In genomic region chr2:152775357-152775756, GRCm38 (mm10) we compare ENCODE assay signal across 14 mouse cellular contexts. TPM values are rescaled to one million over a fixed set of nuclear protein-coding genes. Genes with fewer than 3 reads are reported as not detected.
A peak's percentile ranks its signal among the peaks of the same experiment; 100 is the strongest.
DNase-seq lines count a peak whose midpoint lies in the region; ATAC-seq lines count a peak whose summit lies in the region.
"Had no signal": no experiment of that assay in that cellular context is flagged by ENCODE, and none has a peak within 500 bp of the region (broad histone marks: within the 10 kb centered on the region; RNA-seq: fewer than 3 reads in every experiment).

No protein-coding gene starts in this region.

- DNase-seq in CD4-positive, CD25-positive, alpha-beta regulatory T cell, adult 2 months (ENCODE audit: low read depth, low spot score): peak; percentile 76
- DNase-seq in thymus, postnatal 36 days: peak; percentile 61 to 75
- DNase-seq in layer of hippocampus, adult 11-12 months (ENCODE audit: low spot score): no peak
- DNase-seq in heart, postnatal 4 days: no peak
- no peak for DNase-seq in spleen, postnatal 14 days (ENCODE audit: low spot score in 2 of 2)
- DNase-seq: adrenal gland, postnatal 25 days; cerebellum, adult 8-10 months; heart, postnatal 14 days; kidney, adult 18-20 months; kidney, postnatal 25 days; lung, adult 2 months; lung, postnatal 36 days had no signal

- peak; percentile 88 for ATAC-seq in activated CD4-positive, CD25-positive, alpha-beta regulatory T cell, adult 4 months
- ATAC-seq in neutrophil, adult 5-6 weeks (ENCODE audit: extremely low read depth, insufficient number of reproducible peaks, low FRiP score, poor library complexity, severe bottlenecking): peak; percentile 51; the same call in 1 of the 2 replicates

RNA-seq across cellular contexts. Expression of gene Cox4i2, which starts 21.4 kb away (rescaled TPM):
- not detected for polyA plus RNA-seq in activated CD4-positive, CD25-positive, alpha-beta regulatory T cell, adult 4 months (2017; shearing (Covaris generic))
- total RNA-seq in neutrophil, adult 5-6 weeks (2017): not detected in 2 replicates
- 10 to 100 TPM; 13.7 to 15.1 TPM for total RNA-seq in heart, postnatal 4 days (2021)

RNA-seq across cellular contexts. Expression of gene Id1, which starts 39.3 kb away (rescaled TPM):
- under 1 TPM; 0.56 to 0.97 TPM for polyA plus RNA-seq in activated CD4-positive, CD25-positive, alpha-beta regulatory T cell, adult 4 months (2017; shearing (Covaris generic))
- total RNA-seq in neutrophil, adult 5-6 weeks (2017): 16.2 and 19.4 TPM in 2 replicates
- total RNA-seq in heart, postnatal 4 days (2021): 10 to 100 TPM; 71.8 to 76.6 TPM

RNA-seq across cellular contexts. Expression of gene Bcl2l1, which starts 56.2 kb away (rescaled TPM):
- polyA plus RNA-seq in activated CD4-positive, CD25-positive, alpha-beta regulatory T cell, adult 4 months (2017; shearing (Covaris generic)): 10 to 100 TPM; 52.4 to 59.9 TPM
- total RNA-seq in neutrophil, adult 5-6 weeks (2017): 25.9 and 28.7 TPM in 2 replicates
- total RNA-seq in heart, postnatal 4 days (2021): 10 to 100 TPM; 39.0 to 45.0 TPM

Comparison
In these comparisons a context has a peak if more than half of its experiments do, and no peak if none do; other contexts are left out.
1. DNase-seq: peak in CD4-positive, CD25-positive, alpha-beta regulatory T cell, adult 2 months (single experiment) and thymus, postnatal 36 days (2 of 2); none in layer of hippocampus, adult 11-12 months (single experiment), heart, postnatal 4 days (single experiment) and spleen, postnatal 14 days (0 of 2).
2. RNA of gene Cox4i2, which starts 21.4 kb away (total RNA-seq): 13.7 to 15.1 TPM in heart, postnatal 4 days; not detected in neutrophil, adult 5-6 weeks; every median in the first group is over 10 times any median in the second.